Mouse (Mus musculus) stomach, embryonic 16.5 days (tissue): Measurements from ENCODE around the gene Cdc42ep5. TPM values are rescaled to one million over a fixed set of nuclear protein-coding genes. Genes with fewer than 3 reads are reported as not detected.
"Not testable (repeated sequence)": the region's sequence is repeated elsewhere in the genome, so short reads cannot be mapped to it uniquely, and the experiment has no call there.

Source experiments
- ATAC-seq: fragments of 200-750 bp; cut with Nextera tagmentation; 2 replicates; pipeline ENCODE4 v1.8.0; 2017; ENCODE audit warnings: moderate number of reproducible peaks, moderate TSS enrichment; ENCODE audit not compliant: insufficient read depth, low FRiP score
- H3K27ac ChIP-seq: fragments of 300-500 bp; sonication (generic); 2 replicates; pipeline ENCODE4 v1.5.1; 2014; ENCODE audit warnings: low read length
- H3K27me3 ChIP-seq: fragments of 300-500 bp; sonication (generic); 2 replicates; pipeline ENCODE4 v1.6.1; 2014; ENCODE audit warnings: low read length, control low read depth, mixed read lengths; ENCODE audit not compliant: control insufficient read depth, insufficient read depth
- H3K36me3 ChIP-seq: fragments of 300-500 bp; sonication (generic); 2 replicates; pipeline ENCODE4 v1.6.1; 2014; ENCODE audit warnings: low read length; ENCODE audit not compliant: control insufficient read depth, insufficient read depth
- H3K4me1 ChIP-seq: fragments of 300-500 bp; sonication (generic); 2 replicates; pipeline ENCODE4 v1.6.1; 2014; ENCODE audit warnings: low read length, control low read depth, mixed read lengths; ENCODE audit not compliant: control insufficient read depth, insufficient read depth
- H3K4me2 ChIP-seq: fragments of 300-500 bp; sonication (generic); 2 replicates; pipeline ENCODE4 v1.6.1; 2014; ENCODE audit warnings: low read depth, low read length, mixed read lengths
- H3K4me3 ChIP-seq: fragments of 300-500 bp; sonication (generic); replicated peaks from 2 replicates; pipeline ENCODE4 v1.5.1; 2014; ENCODE audit warnings: mild to moderate bottlenecking, low read length
- H3K9ac ChIP-seq: fragments of 300-500 bp; sonication (generic); 2 replicates; pipeline ENCODE4 v1.6.1; 2014; ENCODE audit warnings: low read length
- H3K9me3 ChIP-seq: fragments of 300-500 bp; sonication (generic); replicated peaks from 2 replicates; pipeline ENCODE4 v1.6.1; 2016; ENCODE audit warnings: low read length, control low read depth; ENCODE audit not compliant: control insufficient read depth
- WGBS: fragments of 180-500 bp; shearing (Covaris S2); extraction: QIAGEN DNeasy Blood & Tissue Kit; methylation state at CpG from one replicate; pipeline ENCODE4 v1.1.7; 2014; 5-methylcytosine and 5-hydroxymethylcytosine counted together
- polyA plus RNA-seq: library from polyadenylated mRNA; unstranded; fragments of >200 nt; fragmentation: Nextera tagmentation; extraction: Ambion mirVana; gene quantifications from 2 replicates; pipeline ENCODE4 v1.2.1, GENCODE M21; 2015

Gene Cdc42ep5
- polyA plus RNA-seq: 81.9 and 86.4 TPM in 2 replicates

DNA sequence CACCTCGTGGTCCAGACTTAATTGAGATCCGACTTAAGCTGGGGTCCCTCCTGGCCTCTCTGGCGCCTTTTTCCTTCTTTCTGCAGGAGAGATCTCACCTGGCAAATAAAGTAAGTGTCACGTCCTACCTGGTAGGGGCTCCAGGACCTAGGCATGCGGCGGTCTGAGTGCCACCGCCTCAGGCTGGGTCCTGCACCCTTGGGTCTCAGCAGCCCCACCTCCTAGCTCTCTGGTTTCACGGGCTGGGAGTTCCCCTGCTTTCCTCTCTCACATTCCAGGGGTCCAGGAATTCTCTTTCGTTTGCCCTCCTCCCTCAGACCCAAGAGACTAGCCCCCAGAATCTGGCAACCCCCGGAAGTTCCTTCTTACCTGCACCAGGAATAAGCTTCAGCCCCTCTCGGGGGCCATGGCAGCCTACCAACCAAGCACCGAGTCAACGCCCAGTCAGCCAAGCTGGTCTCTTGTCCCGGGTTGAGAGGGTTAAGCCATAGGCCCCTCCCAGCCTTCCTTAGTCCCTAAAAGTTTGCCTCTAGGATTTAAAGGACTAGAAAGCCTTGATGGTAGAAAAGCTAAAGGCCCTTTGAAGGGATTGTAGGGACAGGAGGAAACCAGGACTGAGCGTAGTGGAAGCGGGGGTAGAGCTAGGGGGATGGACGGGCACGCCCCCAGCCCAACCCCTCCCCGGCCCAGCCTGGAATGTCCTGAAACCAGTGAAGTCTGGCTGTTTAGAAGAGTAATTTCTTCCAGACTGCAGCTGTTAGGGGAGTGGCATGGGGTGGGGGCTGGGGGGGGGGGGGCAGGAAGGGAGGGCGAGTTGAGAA lies at the start of gene Cdc42ep5:
Gene Cdc42ep5 (minus strand): TSS at position 771 of the 821 bp plus-strand sequence.
- peak within 1 kb of the TSS; percentile 75 for H3K9ac ChIP-seq
- H3K36me3 ChIP-seq: no peaks in the 10 kb centered on the region
- peaks cover 13% of the 10 kb centered on the region for H3K4me1 ChIP-seq
- H3K27ac ChIP-seq: peak within 1 kb of the TSS; percentile 87
- H3K4me2 ChIP-seq: peak within 1 kb of the TSS; percentile 63
- H3K27me3 ChIP-seq: no peaks in the 10 kb centered on the region
- no peaks in the 10 kb centered on the region for H3K9me3 ChIP-seq
- H3K4me3 ChIP-seq: peak within 1 kb of the TSS; percentile 67
- under 1% methylated on average over 19 of the region's 20 CpGs for WGBS
- peak; percentile 93 for ATAC-seq

- H3K4me3 ChIP-seq, H3K27me3 ChIP-seq, ATAC-seq, H3K27ac ChIP-seq, H3K36me3 ChIP-seq, H3K9me3 ChIP-seq, H3K9ac ChIP-seq, H3K4me2 ChIP-seq, H3K4me1 ChIP-seq: not testable (repeated sequence)
Observed at GRCm38 (mm10) chr7:4213436-4213835, 48.8 kb upstream of the Cdc42ep5 start.

- Histone ChIP-seq H3K9ac (no peak overlapping the region), H3K9me3 (no peaks in the 10 kb centered on the region), H3K27me3 (no peaks in the 10 kb centered on the region), H3K4me2 (no peak overlapping the region), H3K27ac (no peak overlapping the region), H3K4me1 (no peaks in the 10 kb centered on the region), H3K36me3 (no peaks in the 10 kb centered on the region), H3K4me3 (no peak overlapping the region)
- WGBS: 38% methylated on average over 2 of the region's 2 CpGs
- no peak for ATAC-seq
Observed at GRCm38 (mm10) chr7:4208626-4209025, 44.0 kb upstream of the Cdc42ep5 start.

DNA sequence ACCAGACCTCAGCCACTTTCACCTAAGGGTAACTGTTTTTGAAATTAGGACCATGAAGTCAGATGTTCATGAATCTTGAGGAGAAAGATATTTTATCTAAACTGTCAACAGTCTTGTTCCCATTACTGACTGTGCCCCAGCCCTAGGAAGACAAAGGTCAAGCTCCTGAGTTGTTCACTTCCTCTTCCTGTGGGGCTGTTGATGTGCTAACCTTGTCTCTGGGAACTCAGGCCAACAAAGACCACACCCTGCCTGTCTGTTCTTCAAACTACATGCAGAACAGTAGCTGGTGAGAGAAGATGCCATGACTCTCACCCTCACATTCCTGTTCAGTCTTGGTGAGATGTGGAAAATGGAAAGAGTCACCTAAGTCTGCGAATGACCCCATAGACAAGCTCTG lies 42.5 kb upstream of the Cdc42ep5 start:
- WGBS: 76% methylated on average over 1 of the region's 1 CpGs
- H3K27ac ChIP-seq: no peak overlapping the region
- H3K9ac ChIP-seq: no peak overlapping the region
- no peak for ATAC-seq
- H3K27me3 ChIP-seq: no peaks in the 10 kb centered on the region
- no peaks in the 10 kb centered on the region for H3K4me1 ChIP-seq
- H3K9me3 ChIP-seq: no peaks in the 10 kb centered on the region
- H3K36me3 ChIP-seq: no peaks in the 10 kb centered on the region
- H3K4me3 ChIP-seq: no peak overlapping the region
- H3K4me2 ChIP-seq: no peak overlapping the region

GRCm38 (mm10) chr7:4178438-4178837 lies 13.8 kb upstream of the Cdc42ep5 start:
- no peak for ATAC-seq
- Histone ChIP-seq H3K36me3 (no peaks in the 10 kb centered on the region), H3K27me3 (no peaks in the 10 kb centered on the region), H3K9me3 (no peaks in the 10 kb centered on the region), H3K9ac (no peak overlapping the region), H3K4me2 (no peak overlapping the region), H3K4me1 (no peaks in the 10 kb centered on the region), H3K27ac (no peak overlapping the region), H3K4me3 (no peak overlapping the region)
- 45% methylated on average over 3 of the region's 3 CpGs for whole genome bisulfite sequencing

DNA sequence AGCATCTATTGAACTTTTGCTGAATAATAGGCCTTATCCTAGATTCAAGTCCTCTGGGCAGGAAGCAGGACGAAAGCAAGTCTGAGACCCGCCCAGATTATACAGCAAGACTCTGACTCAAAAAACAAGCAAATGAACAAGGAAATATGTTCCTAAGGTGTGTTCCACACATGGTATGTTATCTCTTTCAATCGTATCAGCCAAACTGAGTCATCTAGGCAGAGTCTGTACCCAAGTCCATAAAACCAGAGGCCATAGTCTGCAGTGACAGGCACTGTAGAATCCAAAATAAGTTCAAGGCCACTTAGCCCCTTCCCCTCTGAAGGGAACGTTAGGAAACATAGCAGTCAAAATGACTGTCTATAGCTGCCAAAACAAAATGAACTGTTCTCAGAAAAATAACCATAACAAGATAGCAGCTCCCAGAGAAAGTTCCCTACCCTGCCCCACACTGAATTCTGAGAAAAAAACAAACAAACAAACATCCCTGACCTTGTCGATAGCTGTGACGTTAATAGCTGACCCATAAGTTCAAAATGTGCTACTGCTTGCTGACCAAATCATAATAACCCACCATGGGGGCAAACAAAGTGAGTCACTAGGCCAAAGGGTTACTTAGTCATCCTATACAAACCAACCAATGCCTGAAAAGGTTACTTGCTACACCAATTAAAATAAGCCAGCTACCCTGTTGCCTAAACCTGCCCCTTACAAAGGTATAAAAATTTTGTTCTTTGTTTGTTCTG lies 5.7 kb upstream of the Cdc42ep5 start:
- no peak overlapping the region for H3K4me3 ChIP-seq
- H3K9ac ChIP-seq: no peak overlapping the region
- H3K36me3 ChIP-seq: no peaks in the 10 kb centered on the region
- no peaks in the 10 kb centered on the region for H3K27me3 ChIP-seq
- ATAC-seq: peak; percentile 89
- peak overlapping the region; percentile 72 for H3K27ac ChIP-seq
- no peaks in the 10 kb centered on the region for H3K4me1 ChIP-seq
- no peaks in the 10 kb centered on the region for H3K9me3 ChIP-seq
- no peak overlapping the region for H3K4me2 ChIP-seq
- 59% methylated on average over 6 of the region's 6 CpGs for WGBS

- Histone ChIP-seq H3K27me3 (no peaks in the 10 kb centered on the region), H3K9me3 (no peaks in the 10 kb centered on the region), H3K9ac (no peak overlapping the region), H3K4me3 (no peak overlapping the region), H3K36me3 (no peaks in the 10 kb centered on the region), H3K4me1 (peaks cover 13% of the 10 kb centered on the region), H3K4me2 (no peak overlapping the region), H3K27ac (no peak overlapping the region; the same call in 1 of the 2 replicates)
- ATAC-seq: no peak
Observed at GRCm38 (mm10) chr7:4167098-4167497, 2.4 kb upstream of the Cdc42ep5 start.

GRCm38 (mm10) chr7:4165286-4165685 lies 626 bp upstream of the Cdc42ep5 start:
- Histone ChIP-seq H3K27me3 (no peaks in the 10 kb centered on the region), H3K9ac (peak overlapping the region; percentile 70), H3K4me2 (peak overlapping the region; percentile 63), H3K36me3 (no peaks in the 10 kb centered on the region), H3K4me3 (peak overlapping the region; percentile 67), H3K4me1 (peaks cover 13% of the 10 kb centered on the region), H3K9me3 (no peaks in the 10 kb centered on the region), H3K27ac (peak overlapping the region; percentile 87)
- no peak for ATAC-seq
- WGBS: 6% methylated on average over 3 of the region's 3 CpGs

GRCm38 (mm10) chr7:4163571-4164072 lies 1.0 kb downstream of the Cdc42ep5 start:
- WGBS: 0% methylated on average over 11 of the region's 11 CpGs
- Histone ChIP-seq H3K4me3 (peak overlapping the region; percentile 67), H3K27ac (peak overlapping the region; percentile 87)

More at GRCm38 (mm10) chr7:4163571-4164072, 1.0 kb downstream of the Cdc42ep5 start:
- H3K27me3 ChIP-seq: no peaks in the 10 kb centered on the region
- H3K9me3 ChIP-seq: no peaks in the 10 kb centered on the region
- H3K4me1 ChIP-seq: peaks cover 13% of the 10 kb centered on the region
- peak overlapping the region; percentile 75 for H3K9ac ChIP-seq
- peak; percentile 70 for ATAC-seq
- H3K36me3 ChIP-seq: no peaks in the 10 kb centered on the region
- H3K4me2 ChIP-seq: peak overlapping the region; percentile 63
